Mouse (Mus musculus): Measurements from ENCODE around the gene Ggact.

The Ggact gene

DNA sequence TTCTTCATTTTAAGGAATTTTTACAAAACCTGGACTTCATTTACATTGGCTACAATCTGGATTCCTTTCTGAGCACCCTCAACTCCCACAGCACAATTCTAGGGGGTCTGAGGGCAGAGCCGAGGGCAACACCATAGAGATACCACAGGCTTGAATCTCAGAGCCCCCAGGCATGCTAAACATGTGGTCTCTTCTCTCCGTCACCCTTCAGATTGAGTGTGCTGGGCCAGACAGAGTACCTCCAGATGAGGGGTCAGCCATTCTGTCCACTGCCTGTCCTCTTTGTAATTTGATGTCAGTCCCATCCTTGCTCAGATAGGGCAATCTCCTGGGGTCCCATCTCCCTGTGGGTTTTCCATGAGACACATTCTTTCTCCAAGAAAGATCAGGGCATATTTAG, 31.9 kb downstream of the Ggact start:
- ChIA-PET POLR2A (no interaction called here), CTCF (interaction anchor here in 1 of 4 experiments (0.6 kb wide), 1 partner anchor 658 kb away, joined by 4 read pairs; no protein-coding TSS in a partner anchor)

DNA sequence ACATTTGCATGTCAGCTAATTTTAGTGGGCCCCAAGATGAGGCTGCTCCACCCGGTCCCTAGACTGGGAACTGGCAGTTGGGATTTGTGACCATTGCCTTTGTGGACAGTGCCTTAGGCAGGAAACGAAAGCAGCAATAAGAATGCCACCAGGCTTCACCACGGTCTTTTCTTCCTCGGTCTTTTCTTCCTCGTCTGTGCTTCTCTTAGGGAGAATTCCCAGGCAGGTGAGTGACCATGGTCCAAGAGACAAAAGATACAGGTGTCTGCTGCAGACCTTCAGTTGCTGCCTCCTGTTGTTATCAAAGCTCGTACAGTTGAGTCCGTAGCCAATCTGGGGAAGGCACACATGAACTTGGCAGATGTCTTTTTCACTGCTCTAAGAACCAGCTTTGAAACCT, 33.3 kb downstream of the Ggact start:
- ChIA-PET POLR2A (interaction anchor here in 1 of 4 experiments (0.7 kb wide), 1 partner anchor 1335 kb away, joined by 3 read pairs; no protein-coding TSS in a partner anchor), CTCF (interaction anchor here in 1 of 4 experiments (0.7 kb wide), 1 partner anchor 400 kb away, joined by 3 read pairs; no protein-coding TSS in a partner anchor)

DNA sequence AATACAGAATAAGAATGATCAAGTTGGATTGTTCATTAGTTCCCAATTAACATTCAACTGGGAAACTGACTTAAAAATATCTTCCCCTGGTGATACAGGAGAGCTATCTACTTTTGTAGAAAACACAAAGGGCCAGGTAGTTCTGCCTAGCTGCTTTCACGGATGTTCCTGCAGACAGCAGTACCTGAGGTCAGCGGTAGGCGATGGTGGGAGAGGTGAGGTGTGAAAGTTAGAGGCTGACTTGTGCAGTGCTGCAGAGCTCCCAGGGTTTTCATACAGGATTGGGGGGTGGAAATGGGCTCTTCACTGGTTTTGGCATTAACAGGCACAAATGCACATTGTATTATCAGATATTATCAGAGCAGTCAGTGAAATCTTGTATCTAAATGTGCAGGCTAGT, 35.8 kb downstream of the Ggact start:
- POLR2A ChIA-PET = interaction anchor here in 1 of 4 experiments (0.8 to 1.0 kb wide), 2 partner anchors 25 to 35 kb away, joined by 3 to 4 read pairs; no protein-coding TSS in a partner anchor
- CTCF ChIA-PET = no interaction called here

DNA sequence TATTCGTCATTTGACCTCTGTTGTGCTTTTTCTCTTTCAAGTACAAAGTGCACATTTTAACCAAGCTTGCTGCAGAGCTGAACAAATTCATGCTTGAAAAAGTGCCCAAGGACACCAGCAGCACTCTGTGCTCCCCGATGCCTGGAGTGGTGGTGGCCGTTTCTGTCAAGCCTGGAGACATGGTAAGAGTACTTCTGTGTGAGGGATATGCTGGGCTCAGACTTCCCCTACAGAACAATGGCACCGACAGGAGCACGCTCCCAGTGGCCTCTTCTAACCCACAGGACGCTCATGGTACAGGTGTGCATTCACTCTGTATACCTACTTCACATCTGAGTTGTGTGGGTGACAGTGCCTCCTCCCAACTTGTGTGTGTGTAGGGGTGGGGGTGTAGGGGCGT, 36.8 kb downstream of the Ggact start:
- ChIA-PET CTCF (interaction anchor here in 2 of 4 experiments (0.9 to 1.9 kb wide), 10 partner anchors 12 to 812 kb away, joined by 3 to 13 read pairs (median 4); partner anchors contain the start of gene Gm10837 (in 1 of the 2)), POLR2A (interaction anchor here in 1 of 4 experiments (1.1 kb wide), 1 partner anchor 653 kb away, joined by 3 read pairs; no protein-coding TSS in a partner anchor)

DNA sequence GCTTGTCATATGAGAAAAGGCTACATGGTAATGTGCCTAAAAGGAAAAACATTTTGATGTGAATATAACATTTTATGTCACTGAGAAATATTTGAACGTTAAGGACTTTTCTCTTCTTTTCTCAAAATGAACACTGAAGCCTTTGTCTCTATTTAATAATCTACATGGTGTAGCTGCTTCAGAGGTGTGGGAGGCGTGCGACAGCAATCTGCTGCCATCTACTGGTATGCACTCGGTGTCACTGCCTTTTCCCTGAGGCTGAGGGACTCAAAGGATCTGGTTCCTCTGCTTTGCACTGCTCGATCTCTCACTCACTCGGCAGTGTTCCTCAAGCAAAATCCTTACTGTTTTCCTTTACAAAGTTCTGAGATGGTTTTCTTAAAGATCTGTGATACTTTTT, 37.4 kb downstream of the Ggact start:
- ChIA-PET CTCF (interaction anchor here (0.5 to 1.9 kb wide), 23 partner anchors 9 to 948 kb away, joined by 3 to 13 read pairs (median 3); partner anchors contain the start of gene Gm10837 (in 1 of the 4)), POLR2A (interaction anchor here in 2 of 4 experiments (0.6 to 1.1 kb wide), 2 partner anchors 391 to 653 kb away, joined by 3 to 5 read pairs; no protein-coding TSS in a partner anchor)

DNA sequence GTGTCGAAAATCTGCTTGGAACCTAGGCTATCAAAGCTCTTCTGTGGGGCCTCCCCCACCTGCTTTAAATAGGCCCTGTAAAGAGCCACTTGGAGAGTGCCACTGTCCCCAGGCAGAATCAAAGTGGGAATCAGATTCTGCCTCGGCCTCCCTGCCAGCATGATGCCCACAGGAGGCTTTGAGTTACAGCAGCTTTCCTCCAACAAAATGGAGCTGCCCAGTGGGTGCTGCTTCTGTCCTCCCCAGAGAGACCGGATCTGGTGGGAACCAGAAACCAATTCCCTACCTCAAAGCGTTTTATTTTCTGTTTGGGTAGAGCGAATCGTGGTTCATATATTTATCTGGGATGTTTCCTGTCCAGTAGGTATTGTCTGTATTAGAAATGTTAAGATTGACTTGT, 37.9 kb downstream of the Ggact start:
- ChIA-PET POLR2A (interaction anchor here in 2 of 4 experiments (0.6 to 0.9 kb wide), 2 partner anchors 10 to 391 kb away, joined by 4 to 5 read pairs; no protein-coding TSS in a partner anchor), CTCF (interaction anchor here (0.5 to 1.9 kb wide), 24 partner anchors 9 to 947 kb away, joined by 3 to 13 read pairs (median 3); partner anchors contain the start of gene Gm10837 (in 1 of the 4))

DNA sequence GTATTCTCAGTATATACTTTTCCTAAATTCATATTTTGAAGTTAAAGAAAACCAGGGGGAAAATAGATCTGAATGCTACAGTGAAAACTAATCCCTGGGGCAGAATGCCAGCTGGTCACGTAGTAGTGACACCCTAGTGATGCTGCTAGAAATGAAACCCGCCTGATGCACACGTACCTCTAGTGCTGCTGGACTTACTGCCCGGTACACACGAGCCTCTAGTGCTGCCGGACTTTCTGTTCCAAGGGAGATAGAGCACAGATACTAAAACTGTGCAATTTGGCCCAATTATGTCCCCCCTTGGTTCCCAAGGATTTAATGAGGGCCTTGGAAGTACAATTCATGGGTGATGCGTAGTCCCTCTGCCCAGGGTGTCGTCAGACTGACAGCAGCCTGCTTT, 38.5 kb downstream of the Ggact start:
- POLR2A ChIA-PET = interaction anchor here in 1 of 4 experiments (0.9 kb wide), 1 partner anchor 10 kb away, joined by 4 read pairs; no protein-coding TSS in a partner anchor
- CTCF ChIA-PET = interaction anchor here in 3 of 4 experiments (0.6 to 1.9 kb wide), 4 partner anchors 12 to 684 kb away, joined by 4 to 13 read pairs (median 6); no protein-coding TSS in a partner anchor

DNA sequence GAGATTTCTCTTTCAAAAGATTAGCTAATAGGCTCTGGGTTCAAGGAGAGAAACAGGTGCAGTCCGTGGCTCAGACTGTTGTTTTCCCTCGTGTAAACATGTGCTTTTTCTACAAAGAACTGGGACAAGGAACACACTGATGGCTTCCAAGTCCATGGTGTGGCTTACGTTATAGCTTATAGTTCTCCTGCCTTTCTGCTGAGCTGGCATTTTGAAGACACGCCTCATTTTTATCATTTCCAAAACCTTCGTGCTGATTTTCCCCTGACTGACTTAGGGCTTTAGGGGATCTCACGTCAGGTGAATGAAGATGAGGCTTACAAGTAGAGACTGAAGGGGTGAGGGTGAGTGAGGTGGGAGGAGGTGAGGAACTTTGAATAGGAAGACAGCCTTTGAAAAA, 40.9 kb downstream of the Ggact start:
- ChIA-PET CTCF (interaction anchor here in 1 of 4 experiments (2.0 kb wide), 1 partner anchor 649 kb away, joined by 6 read pairs; no protein-coding TSS in a partner anchor), POLR2A (interaction anchor here in 2 of 4 experiments (0.8 to 1.2 kb wide), 3 partner anchors 15 to 456 kb away, joined by 3 to 5 read pairs (median 3); partner anchors contain the start of gene Ggact (in 1 of the 2))

DNA sequence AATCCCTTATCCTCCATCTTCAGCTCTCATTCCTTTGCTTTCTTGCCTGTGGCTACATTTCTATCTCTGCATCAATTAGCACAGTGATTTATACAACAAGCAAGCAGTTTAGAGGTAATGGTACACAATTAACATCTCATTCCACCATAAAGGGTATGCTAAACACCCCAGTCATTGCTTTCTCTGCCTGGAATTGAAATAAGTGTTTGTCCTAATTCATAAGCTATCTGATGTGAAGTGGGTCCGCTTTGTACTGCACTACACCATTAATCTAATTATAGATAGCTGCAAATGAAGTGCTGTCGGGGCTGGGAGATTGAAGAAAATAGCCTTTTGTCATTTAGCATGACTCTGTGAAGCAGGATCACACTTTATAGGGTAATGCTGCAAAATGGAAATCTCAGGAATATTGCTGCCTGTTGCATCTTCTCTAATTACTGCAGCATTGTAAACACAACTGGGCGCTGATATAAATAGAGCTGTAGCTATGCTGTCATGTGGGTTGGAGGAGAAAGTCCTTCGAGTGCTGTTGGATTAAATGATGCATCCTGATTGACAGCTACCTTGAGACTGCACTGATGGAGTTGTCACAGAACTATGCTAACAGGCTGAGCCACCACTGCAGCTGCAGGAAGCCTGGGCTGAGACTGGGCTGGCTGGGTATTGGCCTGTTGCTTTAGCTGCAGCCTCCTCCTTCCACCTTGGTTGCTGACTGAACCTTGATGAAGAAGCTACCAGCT, 41.5 kb downstream of the Ggact start:
- POLR2A ChIA-PET = interaction anchor here in 2 of 4 experiments (0.7 to 1.2 kb wide), 4 partner anchors 15 to 456 kb away, joined by 3 to 5 read pairs (median 4); partner anchors contain the start of gene Ggact (in 2 of the 2)
- CTCF ChIA-PET = interaction anchor here in 1 of 4 experiments (2.0 kb wide), 1 partner anchor 649 kb away, joined by 6 read pairs; no protein-coding TSS in a partner anchor

DNA sequence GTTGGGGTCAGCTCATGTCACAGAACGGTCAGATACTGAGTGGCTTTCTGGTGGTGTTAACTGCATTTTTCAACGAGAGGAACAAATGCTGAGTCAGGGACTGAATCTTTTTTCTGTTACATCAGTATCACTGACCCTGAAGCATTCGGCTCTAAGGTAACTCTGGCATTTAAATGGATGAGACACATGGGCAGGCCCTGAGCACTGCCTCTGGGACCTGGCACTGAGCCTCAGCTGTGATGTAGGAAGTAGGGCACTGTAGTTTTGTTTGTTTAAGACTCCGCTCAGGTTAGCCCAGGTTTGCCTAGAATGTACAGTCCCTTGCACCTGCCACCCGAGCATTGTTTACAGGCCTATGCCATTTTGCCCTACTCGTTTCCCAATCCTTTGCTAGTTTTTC, 43.7 kb downstream of the Ggact start:
- ChIA-PET CTCF (interaction anchor here in 1 of 4 experiments (0.5 kb wide), 1 partner anchor 648 kb away, joined by 5 read pairs; no protein-coding TSS in a partner anchor), POLR2A (interaction anchor here in 1 of 4 experiments (1.2 kb wide), 1 partner anchor 43 kb away, joined by 3 read pairs; the partner anchor contains the start of gene Ggact)

DNA sequence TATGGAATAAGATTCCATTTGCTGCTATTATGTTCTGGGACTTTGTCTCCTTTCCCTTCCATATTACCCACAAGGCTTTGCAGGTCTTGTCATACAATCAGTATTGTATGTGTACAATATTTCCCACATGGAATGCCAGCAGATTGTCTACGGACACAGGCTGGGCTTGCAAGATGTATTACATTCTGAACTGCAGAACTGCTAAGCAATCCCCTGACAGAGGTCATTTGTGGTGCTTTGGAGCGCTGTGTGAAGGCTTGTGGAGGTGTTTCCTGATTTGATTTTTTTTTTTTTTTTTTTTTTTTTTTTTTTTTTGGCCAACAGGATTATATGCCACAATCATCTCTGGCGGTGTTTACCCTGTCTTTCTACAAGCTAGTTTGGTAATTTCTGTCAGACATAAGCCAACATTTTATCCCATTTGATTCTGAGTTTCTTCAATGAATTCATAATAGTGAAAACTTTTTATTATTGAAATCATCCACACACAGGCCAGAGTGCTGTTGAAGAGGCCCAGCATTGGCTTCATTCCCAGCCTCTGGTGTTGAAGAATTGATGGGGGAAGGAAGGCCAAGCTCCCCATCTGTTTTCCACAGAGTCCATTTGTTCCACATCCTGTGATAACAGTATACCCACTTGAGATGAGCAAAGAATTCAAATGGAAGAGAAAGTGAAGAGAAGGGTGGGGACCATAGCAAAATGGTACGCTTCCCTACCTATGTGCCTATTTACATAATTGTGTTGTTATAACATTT, 45.8 kb downstream of the Ggact start:
- CTCF ChIA-PET = interaction anchor here in 1 of 4 experiments (0.5 kb wide), 1 partner anchor 115 kb away, joined by 3 read pairs; no protein-coding TSS in a partner anchor
- POLR2A ChIA-PET = no interaction called here

DNA sequence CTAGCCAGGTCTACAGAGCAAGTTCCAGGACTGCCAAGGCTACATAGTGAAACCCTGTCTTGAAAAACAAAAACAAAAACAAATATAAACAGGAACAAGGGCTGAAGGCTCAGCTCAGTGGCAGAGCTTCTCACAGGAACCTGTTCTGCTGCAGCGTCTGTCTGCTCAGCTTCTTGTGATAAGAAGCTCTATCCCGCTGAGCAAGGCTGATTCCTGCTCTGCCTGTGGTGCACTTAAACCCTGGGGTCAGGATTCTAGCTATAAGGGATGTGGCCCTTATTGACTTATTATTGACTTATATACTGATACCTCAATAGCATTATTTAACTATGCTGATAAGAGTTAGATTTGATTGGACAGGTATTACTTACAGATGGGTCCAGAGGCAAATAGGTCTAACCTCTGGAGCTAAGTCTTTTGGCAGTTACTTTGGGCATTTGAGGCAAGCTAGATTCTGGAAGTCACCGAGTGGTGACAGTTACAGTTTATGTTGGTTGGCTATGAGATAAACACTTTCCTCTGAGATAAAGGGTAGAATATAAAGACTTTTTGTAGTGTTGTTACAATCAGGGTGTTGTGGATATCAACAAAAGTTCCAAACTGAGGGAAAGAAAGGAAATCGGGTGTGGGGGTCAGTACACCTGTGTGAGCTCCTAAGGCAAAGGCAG, 48.0 kb downstream of the Ggact start:
- POLR2A ChIA-PET = interaction anchor here in 1 of 4 experiments (1.0 to 1.4 kb wide), 3 partner anchors 9 to 47 kb away, joined by 3 to 4 read pairs (median 4); no protein-coding TSS in a partner anchor
- CTCF ChIA-PET = interaction anchor here in 1 of 4 experiments (0.6 kb wide), 1 partner anchor 365 kb away, joined by 3 read pairs; no protein-coding TSS in a partner anchor

DNA sequence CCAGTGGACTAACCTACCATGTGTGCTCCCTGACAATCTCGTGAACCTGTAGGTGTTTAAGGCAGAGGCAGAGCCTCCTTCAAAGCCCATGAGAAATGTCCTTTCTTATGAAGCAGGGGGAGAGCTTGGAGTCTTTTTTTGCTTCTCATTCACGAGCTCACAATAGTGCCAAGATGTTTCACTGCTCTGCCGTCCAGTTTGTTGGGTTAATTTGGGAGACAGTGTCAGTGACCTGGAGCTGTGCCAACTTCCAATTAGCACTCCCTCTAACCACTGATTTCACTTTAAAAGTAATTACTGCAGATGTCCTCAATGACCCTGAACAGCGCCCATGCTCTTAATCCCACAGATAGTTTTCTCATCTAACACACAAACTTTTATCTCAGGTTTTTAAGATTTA, 50.9 kb downstream of the Ggact start:
- ChIA-PET POLR2A (no interaction called here), CTCF (interaction anchor here in 2 of 4 experiments (0.7 to 1.2 kb wide), 2 partner anchors 12 to 13 kb away, joined by 3 to 4 read pairs; no protein-coding TSS in a partner anchor)

DNA sequence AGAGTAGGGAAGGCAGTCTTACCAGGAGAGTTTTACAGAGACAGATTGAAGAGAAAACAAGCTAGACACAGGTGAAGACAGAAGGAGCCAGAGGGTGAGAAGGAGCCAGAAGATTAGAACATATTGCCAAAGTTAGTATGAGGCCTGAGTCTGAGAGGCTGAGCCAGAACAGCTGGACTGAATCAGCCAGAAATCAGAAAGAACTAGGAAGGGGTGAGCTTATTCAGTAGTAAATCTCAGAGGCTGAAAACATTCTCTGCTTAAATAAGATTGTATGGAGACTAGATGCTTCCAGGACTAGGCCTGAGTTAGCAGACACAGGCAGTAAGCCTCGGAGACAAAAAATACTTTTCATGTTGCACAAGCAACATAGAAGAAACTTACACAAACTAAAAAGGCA, 53.8 kb downstream of the Ggact start:
- ChIA-PET CTCF (no interaction called here), POLR2A (no interaction called here)

DNA sequence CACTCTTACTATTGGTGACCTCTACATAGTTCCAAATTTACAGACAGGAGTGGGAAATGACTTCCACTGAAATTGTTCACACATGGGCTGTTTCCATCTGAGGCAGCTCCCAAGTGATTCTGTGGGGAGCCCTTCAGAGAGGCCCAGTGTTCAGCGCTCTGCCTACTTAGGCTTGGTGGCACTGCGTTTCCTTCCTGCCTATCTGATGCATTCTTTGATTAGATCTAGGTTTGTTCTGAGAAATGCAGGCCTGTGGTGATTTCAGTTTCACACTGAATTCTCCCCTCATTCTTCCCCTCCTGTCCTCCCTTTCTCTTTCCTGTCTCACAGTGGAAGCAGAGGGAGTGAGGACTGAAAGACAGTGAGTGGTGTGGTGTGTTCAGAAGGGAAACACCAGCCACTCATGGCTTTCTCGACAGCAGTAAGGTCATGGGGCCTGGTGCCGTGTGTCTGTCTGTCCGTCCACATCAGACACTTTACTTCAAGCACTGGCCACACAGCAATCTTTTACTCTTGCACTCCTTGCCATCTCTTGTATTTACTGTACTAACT, 61.0 kb downstream of the Ggact start:
- POLR2A ChIA-PET = no interaction called here
- CTCF ChIA-PET = no interaction called here

DNA sequence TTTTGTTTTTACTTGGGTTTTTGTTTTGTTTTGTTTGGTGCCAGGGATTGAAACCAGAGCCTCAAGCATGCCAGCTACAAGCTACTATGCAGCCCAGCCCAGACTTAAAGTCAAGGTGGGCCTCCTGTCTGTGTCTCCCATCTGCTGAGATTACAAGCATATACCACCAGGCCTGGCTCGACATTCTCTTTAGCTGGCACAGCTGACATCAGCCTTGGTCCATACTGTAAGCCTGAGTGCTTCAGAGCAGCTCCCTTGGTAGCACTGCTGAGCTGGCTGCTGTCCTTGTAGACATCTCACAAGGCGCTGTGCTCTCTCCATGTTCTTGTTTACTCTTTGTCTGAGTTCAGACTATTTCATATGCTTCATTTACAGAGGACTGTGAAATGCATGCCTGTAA, 76.5 kb downstream of the Ggact start:
- CTCF ChIA-PET = no interaction called here
- POLR2A ChIA-PET = no interaction called here

DNA sequence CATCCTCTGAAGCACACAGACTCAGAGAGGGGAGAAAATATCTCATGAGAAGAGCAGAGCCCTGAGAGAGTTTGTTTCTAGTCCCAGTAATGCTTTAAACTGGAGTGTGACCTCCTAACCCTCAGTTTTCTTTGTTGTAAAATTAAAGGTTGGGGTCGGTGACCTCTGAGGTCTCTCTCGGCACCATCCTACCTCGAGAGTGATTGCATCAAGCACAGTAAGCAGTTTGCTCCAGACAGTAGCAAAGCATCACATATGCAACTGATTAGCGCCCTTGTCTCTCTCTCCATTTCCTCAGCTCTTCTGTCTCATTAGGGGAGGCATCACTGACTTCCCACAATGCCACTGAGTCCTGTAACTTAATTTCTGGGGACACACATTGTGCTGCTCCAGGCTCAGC, 77.3 kb downstream of the Ggact start:
- ChIA-PET CTCF (interaction anchor here in 1 of 4 experiments (0.6 kb wide), 1 partner anchor 56 kb away, joined by 4 read pairs; no protein-coding TSS in a partner anchor), POLR2A (no interaction called here)
